Mouse (Mus musculus): Measurements from ENCODE around the gene Ubxn1.
A peak's percentile ranks its signal among the peaks of the same experiment; 100 is the strongest.
"Not testable (repeated sequence)": the region's sequence is repeated elsewhere in the genome, so short reads cannot be mapped to it uniquely, and the experiment has no call there.

Ubxn1 gene

GRCm38 (mm10) chr19:8857689-8858088 is 13.6 kb upstream of the Ubxn1 start:
- no peak for DNase-seq (ENCODE audit: low spot score in 2 of 2)

DNA sequence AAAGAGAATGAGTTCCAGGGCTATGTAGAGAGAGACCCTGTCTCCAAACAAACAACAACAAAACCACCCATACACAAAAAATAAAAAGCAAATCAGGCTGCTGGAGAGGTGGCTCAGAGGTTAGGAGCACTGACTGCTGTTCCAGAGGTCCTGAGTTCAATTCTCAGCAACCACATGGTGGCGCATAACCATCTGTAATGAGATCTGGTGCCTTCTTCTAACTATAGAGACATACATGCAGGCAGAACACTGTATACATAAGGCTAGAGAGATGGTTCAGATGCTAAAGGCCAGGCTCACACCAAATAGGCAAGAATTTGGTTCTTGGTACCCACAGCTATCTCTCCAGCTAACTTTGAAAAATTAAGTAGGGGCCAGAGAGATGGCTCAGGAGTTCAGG is 12.3 kb upstream of the Ubxn1 start:
- DNase-seq (ENCODE audit: low spot score in 2 of 2) = no peak

DNA sequence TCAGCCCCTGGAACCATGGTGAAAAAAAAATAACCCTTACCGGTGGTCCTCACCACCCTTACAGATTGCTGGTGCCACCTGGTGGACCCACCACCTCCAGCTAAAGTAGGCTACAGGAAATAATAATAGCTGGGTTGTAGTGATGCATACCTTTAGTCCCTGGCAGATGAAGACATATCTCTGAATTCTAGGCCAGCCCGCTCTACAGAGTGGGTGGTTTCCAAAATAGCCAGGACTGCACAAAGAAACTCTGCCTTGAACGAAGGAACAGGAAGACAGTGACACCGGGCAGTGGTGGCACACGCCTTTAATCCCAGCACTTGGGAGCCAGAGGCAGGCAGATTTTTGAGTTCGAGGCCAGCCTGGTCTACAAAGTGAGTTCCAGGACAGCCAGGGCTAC is 7.0 kb upstream of the Ubxn1 start:
- no peak for DNase-seq (ENCODE audit: low spot score in 2 of 2)

- DNase-seq (ENCODE audit: low spot score in 2 of 2) = not testable (repeated sequence)
These were observed 915 bp upstream of the Ubxn1 start for GRCm38 (mm10) chr19:8870381-8870780.

DNA sequence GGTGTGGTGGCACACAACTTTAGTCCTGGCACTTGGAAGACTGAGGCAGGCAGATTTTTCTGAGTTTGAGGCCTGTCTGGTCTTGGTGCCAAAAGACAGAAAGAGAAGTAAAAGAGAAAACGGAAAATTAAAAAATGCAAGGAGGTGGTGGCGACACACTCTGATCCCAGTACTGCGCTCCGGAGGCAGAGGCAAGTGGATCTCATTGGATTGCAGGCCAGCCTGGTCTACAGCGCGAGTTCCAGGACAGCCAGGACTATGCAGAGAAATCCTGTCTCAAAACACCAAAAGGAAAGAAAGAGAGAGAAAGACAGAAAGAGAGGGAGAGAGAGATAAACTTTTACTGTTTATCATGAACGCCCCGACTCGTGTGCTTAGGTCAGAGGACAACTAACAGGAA is 458 bp upstream of the Ubxn1 start:
- no peak for DNase-seq (ENCODE audit: low spot score in 2 of 2)

DNA sequence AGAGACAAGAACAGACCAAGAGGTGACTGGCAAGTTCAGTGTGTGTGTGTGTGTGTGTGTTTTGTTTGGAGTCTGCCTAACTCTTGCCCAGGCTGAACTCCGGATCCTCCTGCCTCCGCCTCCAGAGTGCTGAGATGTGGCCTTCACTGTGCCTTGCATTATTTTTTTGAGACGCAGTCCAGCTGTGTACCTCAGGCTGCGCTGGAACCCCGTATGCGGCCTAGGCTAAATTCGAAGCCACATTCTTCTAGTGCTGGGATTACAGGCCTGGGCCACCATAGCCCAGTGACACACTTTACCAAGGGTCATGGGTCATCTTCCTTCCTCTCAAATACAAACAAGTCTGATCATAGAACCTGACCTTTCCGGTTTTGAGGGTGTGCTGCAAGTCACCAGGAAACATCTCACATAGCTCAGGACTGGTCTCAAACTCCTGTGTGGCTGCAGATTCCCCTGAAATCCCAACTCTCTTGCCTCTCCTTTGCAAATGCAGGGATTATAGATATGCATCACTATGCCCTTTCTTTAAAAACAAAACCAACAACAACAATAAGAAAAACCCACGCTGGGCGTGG is 1.1 kb downstream of the Ubxn1 start:
- no peak for DNase-seq (ENCODE audit: low spot score in 2 of 2)

GRCm38 (mm10) chr19:8875031-8875430 is 3.7 kb downstream of the Ubxn1 start:
- no peak for DNase-seq (ENCODE audit: low spot score in 2 of 2)

GRCm38 (mm10) chr19:8880311-8881033 is 9.2 kb downstream of the Ubxn1 start, which contains the start of gene Uqcc3:
TSS of gene Uqcc3 (minus strand) at chr19:8880923.
- DNase-seq (ENCODE audit: low spot score in 2 of 2) = peak; percentile 80 to 85

- no peak for DNase-seq (ENCODE audit: low spot score in 2 of 2)
These were observed 9.7 kb downstream of the Ubxn1 start for GRCm38 (mm10) chr19:8881034-8881392.

GRCm38 (mm10) chr19:8883616-8884015 is 12.3 kb downstream of the Ubxn1 start, which contains the start of the genes Lbhd1 and Gm49403:
TSS of gene Lbhd1 (plus strand) at chr19:8883732.
TSS of gene Gm49403 (plus strand) at chr19:8883930.
- no peak for DNase-seq (ENCODE audit: low spot score in 2 of 2)

DNA sequence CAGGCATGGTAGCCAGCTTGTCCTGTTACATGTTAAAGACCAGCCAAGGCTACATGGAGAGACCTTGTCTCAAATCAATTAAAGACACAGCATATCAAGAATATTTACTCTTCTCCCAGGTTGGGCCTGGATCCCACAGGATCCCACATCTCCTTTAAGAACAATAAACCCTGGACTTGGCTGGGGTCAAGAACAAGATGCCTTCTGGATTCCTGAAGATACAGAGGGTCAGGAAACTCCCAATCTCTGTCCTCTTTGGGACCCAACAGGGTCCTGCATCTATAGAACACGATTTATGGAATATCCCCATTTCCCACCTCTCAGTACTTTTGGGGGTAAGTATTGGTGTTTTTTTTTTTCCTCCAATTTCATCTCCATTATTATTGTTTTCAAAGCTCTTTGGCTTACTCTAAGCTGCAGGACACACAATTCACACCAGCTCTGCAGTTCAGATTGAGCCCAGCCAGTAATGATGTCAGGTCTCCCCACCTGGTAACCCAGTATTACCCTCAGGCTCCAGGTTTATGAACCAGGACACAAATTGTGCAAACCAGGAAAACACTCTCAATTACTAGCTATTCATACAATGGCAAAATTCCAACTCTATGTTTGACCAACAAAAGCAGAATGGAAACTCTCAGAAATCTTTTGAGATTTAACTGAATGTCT is 15.8 kb downstream of the Ubxn1 start:
- DNase-seq (ENCODE audit: low spot score in 2 of 2) = no peak

- no peak for DNase-seq (ENCODE audit: low spot score in 2 of 2)
These were observed 16.5 kb downstream of the Ubxn1 start for GRCm38 (mm10) chr19:8887585-8888463.

DNA sequence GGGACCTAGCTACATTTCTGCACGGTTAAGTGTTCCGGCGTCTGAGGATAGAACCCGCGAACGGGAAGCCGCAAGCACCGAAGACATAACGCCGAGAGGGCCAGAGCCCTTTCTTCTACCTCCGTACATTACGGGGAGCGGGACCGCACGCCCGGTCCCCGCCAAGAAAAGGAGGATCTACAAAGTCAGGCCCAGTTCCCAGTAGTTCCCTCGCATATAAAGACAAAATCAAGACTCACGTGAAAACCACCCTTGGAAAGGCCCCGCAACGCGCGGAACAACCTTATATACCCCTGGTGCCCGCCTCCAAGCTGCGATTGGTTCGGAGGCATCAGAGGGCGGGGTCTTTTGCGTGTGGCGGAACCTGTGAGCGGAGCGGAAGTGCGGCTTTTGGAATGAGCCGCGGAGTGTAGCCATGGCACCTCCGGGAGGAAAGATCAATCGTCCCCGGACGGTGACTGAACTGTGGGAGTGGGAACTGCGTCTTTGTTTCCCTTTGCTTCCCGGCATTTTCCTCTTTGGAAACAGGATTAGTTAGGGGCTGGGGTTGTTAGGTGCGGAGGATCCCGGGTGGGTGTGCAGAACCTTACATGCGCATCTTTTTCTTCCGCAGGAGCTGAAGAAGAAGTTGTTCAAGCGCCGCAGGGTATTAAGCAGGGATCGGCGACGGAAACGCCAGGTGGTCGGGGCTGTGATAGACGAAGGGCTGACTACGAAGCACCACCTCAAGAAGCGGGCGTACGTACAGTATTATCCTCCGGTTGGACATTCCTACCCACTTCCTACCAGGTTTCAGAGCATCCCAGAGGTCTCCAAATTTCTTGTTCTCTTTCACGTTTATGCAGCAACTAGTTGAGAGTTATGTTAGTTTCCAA is 17.5 kb downstream of the Ubxn1 start, which contains the start of the genes 1810009A15Rik and Gm49416:
1810009A15Rik (plus strand) TSS at position 343 of the 875 bp plus-strand sequence.
Gm49416 (plus strand) TSS at position 416 of the 875 bp plus-strand sequence.
- DNase-seq (ENCODE audit: low spot score in 2 of 2) = peak; percentile 88 to 96

- DNase-seq (ENCODE audit: low spot score in 2 of 2) = peak; percentile 71 to 79
These were observed 21.8 kb downstream of the Ubxn1 start, which contains the start of gene Ints5 for GRCm38 (mm10) chr19:8892829-8893766. TSS of gene Ints5 (plus strand) at chr19:8893005.

DNA sequence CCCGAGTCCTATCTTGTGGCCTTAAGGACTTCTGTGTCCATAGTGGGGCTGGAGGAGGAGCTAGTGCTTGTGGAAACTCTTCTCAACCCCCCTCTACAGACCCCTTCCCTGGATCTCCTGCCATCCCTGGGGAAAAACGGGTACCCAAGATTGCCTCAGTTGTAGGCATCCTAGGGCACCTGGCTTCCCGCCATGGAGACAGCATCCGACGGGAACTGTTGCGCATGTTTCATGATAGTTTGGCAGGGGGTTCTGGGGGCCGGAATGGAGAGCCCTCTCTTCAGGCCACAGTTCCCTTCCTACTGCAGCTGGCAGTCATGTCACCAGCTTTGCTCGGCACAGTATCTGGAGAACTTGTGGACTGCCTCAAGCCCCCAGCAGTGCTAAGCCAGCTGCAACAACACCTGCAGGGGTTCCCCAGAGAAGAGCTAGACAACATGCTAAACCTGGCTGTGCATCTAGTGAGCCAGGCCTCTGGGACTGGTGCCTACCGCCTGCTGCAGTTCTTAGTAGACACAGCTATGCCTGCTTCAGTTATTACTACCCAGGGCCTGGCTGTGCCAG is 24.2 kb downstream of the Ubxn1 start:
- no peak for DNase-seq (ENCODE audit: low spot score in 2 of 2)

- not testable (repeated sequence) for DNase-seq (ENCODE audit: low spot score in 2 of 2)
These were observed 24.9 kb downstream of the Ubxn1 start for GRCm38 (mm10) chr19:8896231-8896630.

DNA sequence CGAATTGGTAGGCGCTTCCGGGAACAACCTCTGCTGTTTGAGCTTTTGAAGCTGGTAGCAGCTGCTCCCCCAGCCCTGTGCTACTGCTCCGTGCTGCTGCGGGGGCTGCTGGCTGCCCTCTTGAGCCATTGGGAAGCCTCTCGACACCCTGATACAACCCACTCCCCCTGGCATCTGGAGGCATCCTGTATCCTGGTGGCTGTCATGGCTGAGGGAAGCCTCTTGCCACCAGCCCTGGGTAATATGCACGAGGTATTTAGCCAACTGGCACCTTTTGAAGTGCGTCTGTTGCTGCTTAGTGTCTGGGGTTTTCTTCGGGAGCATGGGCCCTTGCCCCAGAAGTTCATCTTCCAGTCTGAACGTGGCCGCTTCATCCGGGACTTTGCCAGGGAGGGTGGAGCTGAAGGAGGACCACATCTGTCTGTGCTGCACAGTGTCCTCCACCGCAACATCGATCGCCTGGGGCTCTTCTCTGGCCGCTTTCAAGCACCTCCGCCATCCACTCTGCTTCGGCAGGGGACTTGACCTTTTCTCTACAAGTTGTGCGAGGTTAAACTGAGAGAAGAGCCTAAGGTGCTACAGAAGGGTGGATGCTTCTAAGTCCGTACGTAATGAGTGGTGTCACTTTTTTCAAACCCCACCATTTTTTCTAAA is 26.0 kb downstream of the Ubxn1 start:
- peak in 1 of 2 experiments; percentile 26 for DNase-seq (ENCODE audit: low spot score in 2 of 2)

DNA sequence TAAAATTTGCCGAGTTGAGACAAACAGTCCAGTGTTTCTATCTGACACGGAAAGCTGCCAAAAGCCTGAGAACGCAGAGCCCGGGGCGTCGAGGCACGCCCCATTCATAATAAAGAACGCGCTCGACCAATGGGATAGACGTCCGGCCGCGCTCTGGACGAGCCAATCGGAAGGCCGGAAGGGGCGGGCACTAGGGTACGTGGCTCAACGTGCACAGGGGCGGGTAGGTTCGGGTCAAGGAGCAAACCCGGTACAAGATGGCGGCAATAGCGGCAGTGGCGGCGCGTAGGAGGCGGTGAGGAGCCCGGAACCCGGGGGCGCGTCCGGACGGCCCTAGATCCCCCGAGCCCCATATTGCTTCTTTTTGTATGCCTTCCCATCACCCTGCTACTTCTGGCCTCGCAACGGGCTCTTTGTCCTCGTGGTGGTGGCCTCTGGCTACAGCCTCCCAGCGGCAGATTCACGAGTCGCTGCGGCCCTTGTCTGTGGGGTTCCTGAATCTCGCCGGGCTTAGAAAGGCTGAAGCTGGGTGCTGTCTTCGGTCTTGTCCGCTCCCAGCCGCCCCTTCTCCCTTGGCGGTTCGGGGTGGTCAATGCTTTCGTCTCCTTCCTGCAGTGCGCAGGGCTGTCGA is 26.7 kb downstream of the Ubxn1 start, which contains the start of gene Ganab:
Ganab (plus strand) TSS at position 207 of the 631 bp plus-strand sequence.
- DNase-seq (ENCODE audit: low spot score in 2 of 2) = peak; percentile 91 to 95

Measured in frontal cortex, postnatal 14 days (tissue).